Mouse (Mus musculus): ENCODE measurements around the gene Wnt5b. TPM values are rescaled to one million over a fixed set of nuclear protein-coding genes. Genes with fewer than 3 reads are reported as not detected.

Gene Wnt5b
- total and polyA plus RNA-seq, 2 experiments from 2014 or later = 4.3 to 5.3 TPM

GRCm38 (mm10) chr6:119406528-119406927 is 137.6 kb downstream of the Wnt5b start:
- H3K27ac ChIP-seq (ENCODE audit: low read depth) = no peak overlapping the region
- no peak for TF ChIP-seq CTCF (IDR thresholded peaks at IDR 0.05; ENCODE audit: low read depth)
- H3K4me2 ChIP-seq (ENCODE audit: low read depth, low read length) = no peak overlapping the region
- no peaks in the 10 kb centered on the region for H3K36me3 ChIP-seq (replicated peaks; ENCODE audit: control insufficient read depth, insufficient read depth, low read length)
- H3K9ac ChIP-seq (replicated peaks; ENCODE audit: low read depth, low read length) = no peak overlapping the region
- ATAC-seq (ENCODE audit: insufficient read depth, low read depth) (no peak), DNase-seq (ENCODE audit: low spot score) (no peak)
- H3K27me3 ChIP-seq (ENCODE audit: control insufficient read depth, insufficient read depth, low read length) = no peaks in the 10 kb centered on the region
- H3K4me3 ChIP-seq (ENCODE audit: low read depth, low read length) = no peak overlapping the region
- peaks cover 14% of the 10 kb centered on the region for H3K4me1 ChIP-seq (ENCODE audit: control insufficient read depth, insufficient read depth)
- WGBS = 88% methylated on average over 8 of the region's 8 CpGs
- no peaks in the 10 kb centered on the region for H3K9me3 ChIP-seq (replicated peaks; ENCODE audit: control insufficient read depth, low read length)

DNA sequence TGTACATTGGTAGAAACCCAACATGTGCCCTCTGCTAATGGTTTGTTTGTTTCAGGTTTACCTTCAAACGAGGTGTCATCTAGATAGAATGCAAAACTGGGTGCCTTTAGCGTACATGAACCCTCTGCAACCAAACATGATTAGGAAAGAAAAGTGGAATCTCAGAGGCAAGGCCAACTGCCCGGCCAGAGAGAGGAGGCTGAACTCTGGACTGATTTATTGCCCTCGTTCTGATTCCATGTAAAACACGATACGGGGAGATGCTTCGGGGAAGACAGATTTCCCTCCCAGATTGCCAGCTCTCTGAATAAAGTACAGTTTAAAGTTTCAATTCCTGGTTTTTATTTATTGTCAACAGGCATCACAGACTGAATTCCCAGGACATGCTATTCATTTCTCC is 138.8 kb downstream of the Wnt5b start:
- no peak overlapping the region for H3K4me3 ChIP-seq (ENCODE audit: low read depth, low read length)
- H3K9ac ChIP-seq (replicated peaks; ENCODE audit: low read depth, low read length) = no peak overlapping the region
- ATAC-seq (ENCODE audit: insufficient read depth, low read depth) (no peak), DNase-seq (ENCODE audit: low spot score) (no peak)
- no peaks in the 10 kb centered on the region for H3K27me3 ChIP-seq (ENCODE audit: control insufficient read depth, insufficient read depth, low read length)
- H3K9me3 ChIP-seq (replicated peaks; ENCODE audit: control insufficient read depth, low read length) = no peaks in the 10 kb centered on the region
- H3K36me3 ChIP-seq (replicated peaks; ENCODE audit: control insufficient read depth, insufficient read depth, low read length) = no peaks in the 10 kb centered on the region
- no peak for TF ChIP-seq EP300 (IDR thresholded peaks at IDR 0.05; ENCODE audit: low read depth)
- no peak for TF ChIP-seq CTCF (IDR thresholded peaks at IDR 0.05; ENCODE audit: low read depth)
- H3K4me2 ChIP-seq (ENCODE audit: low read depth, low read length) = no peak overlapping the region
- H3K4me1 ChIP-seq (ENCODE audit: control insufficient read depth, insufficient read depth) = peaks cover 14% of the 10 kb centered on the region
- no peak overlapping the region for H3K27ac ChIP-seq (ENCODE audit: low read depth)
- WGBS = 82% methylated on average over 7 of the region's 7 CpGs

GRCm38 (mm10) chr6:119404854-119405253 is 139.3 kb downstream of the Wnt5b start:
- 84% methylated on average over 4 of the region's 4 CpGs for WGBS
- Histone ChIP-seq H3K27ac (ENCODE audit: low read depth) (no peak overlapping the region), H3K4me3 (ENCODE audit: low read depth, low read length) (no peak overlapping the region), H3K4me1 (ENCODE audit: control insufficient read depth, insufficient read depth) (peaks cover 11% of the 10 kb centered on the region), H3K9ac (replicated peaks; ENCODE audit: low read depth, low read length) (no peak overlapping the region), H3K9me3 (replicated peaks; ENCODE audit: control insufficient read depth, low read length) (no peaks in the 10 kb centered on the region), H3K36me3 (replicated peaks; ENCODE audit: control insufficient read depth, insufficient read depth, low read length) (no peaks in the 10 kb centered on the region), H3K27me3 (ENCODE audit: control insufficient read depth, insufficient read depth, low read length) (no peaks in the 10 kb centered on the region), H3K4me2 (ENCODE audit: low read depth, low read length) (no peak overlapping the region)
- no peak for ATAC-seq (ENCODE audit: insufficient read depth, low read depth)
- no peak for DNase-seq (ENCODE audit: low spot score)
- TF ChIP-seq CTCF (IDR thresholded peaks at IDR 0.05; ENCODE audit: low read depth) (no peak), EP300 (IDR thresholded peaks at IDR 0.05; ENCODE audit: low read depth) (no peak)

GRCm38 (mm10) chr6:119402976-119403375 is 141.2 kb downstream of the Wnt5b start:
- H3K4me2 ChIP-seq (ENCODE audit: low read depth, low read length) = no peak overlapping the region
- H3K27ac ChIP-seq (ENCODE audit: low read depth) = no peak overlapping the region
- 70% methylated on average over 3 of the region's 3 CpGs for WGBS
- H3K9me3 ChIP-seq (replicated peaks; ENCODE audit: control insufficient read depth, low read length) = no peaks in the 10 kb centered on the region
- DNase-seq (ENCODE audit: low spot score) = no peak
- ATAC-seq (ENCODE audit: insufficient read depth, low read depth) = no peak
- no peak for TF ChIP-seq EP300 (IDR thresholded peaks at IDR 0.05; ENCODE audit: low read depth)
- no peak for TF ChIP-seq CTCF (IDR thresholded peaks at IDR 0.05; ENCODE audit: low read depth)
- H3K4me1 ChIP-seq (ENCODE audit: control insufficient read depth, insufficient read depth) = no peaks in the 10 kb centered on the region
- no peaks in the 10 kb centered on the region for H3K36me3 ChIP-seq (replicated peaks; ENCODE audit: control insufficient read depth, insufficient read depth, low read length)
- no peak overlapping the region for H3K9ac ChIP-seq (replicated peaks; ENCODE audit: low read depth, low read length)
- no peaks in the 10 kb centered on the region for H3K27me3 ChIP-seq (ENCODE audit: control insufficient read depth, insufficient read depth, low read length)
- no peak overlapping the region for H3K4me3 ChIP-seq (ENCODE audit: low read depth, low read length)

DNA sequence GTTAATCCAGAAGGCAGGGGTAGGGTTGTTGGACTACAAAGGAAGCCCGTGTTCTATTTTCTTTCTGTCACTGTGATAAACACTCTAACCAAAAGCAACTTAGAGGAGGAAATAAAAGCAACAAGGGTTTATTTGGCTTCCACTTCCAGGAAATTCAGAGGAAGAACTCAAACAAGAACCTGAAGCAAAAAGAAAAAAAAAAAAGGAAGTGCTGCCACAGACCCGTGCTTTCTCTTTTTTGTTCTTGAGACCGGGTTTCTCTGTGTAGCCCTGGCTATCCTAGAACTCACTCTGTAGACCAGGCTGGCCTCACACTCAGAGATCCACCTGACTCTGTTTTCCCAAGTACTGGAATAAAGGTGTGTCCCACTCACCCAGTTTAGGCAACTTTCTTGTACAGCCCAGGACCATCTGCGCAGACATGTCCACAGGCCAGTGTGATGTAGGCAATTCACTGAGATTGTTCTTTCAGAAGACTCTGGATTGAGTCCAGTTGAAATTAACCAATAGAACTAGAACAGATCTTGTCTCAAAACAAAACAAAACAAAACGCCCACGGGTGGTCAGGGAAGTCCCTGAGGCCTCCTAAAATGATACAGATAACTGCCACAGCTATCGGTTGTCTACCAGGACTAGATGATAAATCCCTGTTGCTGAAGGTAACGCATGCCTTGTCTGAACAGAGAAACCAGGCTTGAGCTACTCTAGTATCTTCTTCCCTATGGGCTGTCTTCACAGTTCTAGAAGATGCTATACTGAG is 142.4 kb downstream of the Wnt5b start:
- Histone ChIP-seq H3K9me3 (replicated peaks; ENCODE audit: control insufficient read depth, low read length) (no peaks in the 10 kb centered on the region), H3K4me3 (ENCODE audit: low read depth, low read length) (no peak overlapping the region), H3K27ac (ENCODE audit: low read depth) (no peak overlapping the region), H3K9ac (replicated peaks; ENCODE audit: low read depth, low read length) (no peak overlapping the region), H3K4me1 (ENCODE audit: control insufficient read depth, insufficient read depth) (no peaks in the 10 kb centered on the region; the same call in 1 of the 2 replicates), H3K36me3 (replicated peaks; ENCODE audit: control insufficient read depth, insufficient read depth, low read length) (no peaks in the 10 kb centered on the region), H3K4me2 (ENCODE audit: low read depth, low read length) (no peak overlapping the region), H3K27me3 (ENCODE audit: control insufficient read depth, insufficient read depth, low read length) (no peaks in the 10 kb centered on the region)
- DNase-seq (ENCODE audit: low spot score) (no peak), ATAC-seq (ENCODE audit: insufficient read depth, low read depth) (no peak)
- WGBS = 78% methylated on average over 8 of the region's 8 CpGs
- TF ChIP-seq CTCF (IDR thresholded peaks at IDR 0.05; ENCODE audit: low read depth) (no peak), EP300 (IDR thresholded peaks at IDR 0.05; ENCODE audit: low read depth) (no peak)

DNA sequence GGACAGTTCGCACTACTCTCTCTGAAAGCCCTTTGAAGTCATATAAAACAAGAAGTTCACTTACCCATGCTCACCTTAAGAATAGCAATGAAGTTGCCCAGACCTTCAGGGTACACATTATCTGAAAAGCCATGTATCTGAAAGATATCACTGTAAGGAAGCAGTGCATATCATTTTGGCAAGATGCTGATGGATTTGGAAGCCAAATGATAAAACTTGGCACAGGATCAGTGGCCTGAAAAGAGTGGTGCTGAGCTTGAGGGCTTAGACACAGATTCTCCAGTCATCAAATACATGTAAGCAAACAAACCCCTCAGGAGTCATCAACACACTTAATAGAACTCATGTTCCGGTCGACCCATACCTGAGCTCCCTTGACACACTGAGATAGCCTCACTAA is 143.5 kb downstream of the Wnt5b start:
- no peak for TF ChIP-seq EP300 (IDR thresholded peaks at IDR 0.05; ENCODE audit: low read depth)
- no peak for TF ChIP-seq CTCF (IDR thresholded peaks at IDR 0.05; ENCODE audit: low read depth)

More for the DNA sequence above, 143.5 kb downstream of the Wnt5b start:
- Histone ChIP-seq H3K4me3 (ENCODE audit: low read depth, low read length) (no peak overlapping the region), H3K27ac (ENCODE audit: low read depth) (no peak overlapping the region), H3K4me1 (ENCODE audit: control insufficient read depth, insufficient read depth) (peaks cover 6% of the 10 kb centered on the region; the same call in 1 of the 2 replicates), H3K9ac (replicated peaks; ENCODE audit: low read depth, low read length) (no peak overlapping the region), H3K4me2 (ENCODE audit: low read depth, low read length) (no peak overlapping the region), H3K9me3 (replicated peaks; ENCODE audit: control insufficient read depth, low read length) (no peaks in the 10 kb centered on the region), H3K27me3 (ENCODE audit: control insufficient read depth, insufficient read depth, low read length) (no peaks in the 10 kb centered on the region), H3K36me3 (replicated peaks; ENCODE audit: control insufficient read depth, insufficient read depth, low read length) (no peaks in the 10 kb centered on the region)
- ATAC-seq (ENCODE audit: insufficient read depth, low read depth) = no peak
- DNase-seq (ENCODE audit: low spot score) = no peak
- 70% methylated on average over 3 of the region's 3 CpGs for WGBS
